Mouse (Mus musculus): ENCODE results near the gene Ttf2.
A peak's percentile ranks its signal among the peaks of the same experiment; 100 is the strongest.

Ttf2 gene

DNA sequence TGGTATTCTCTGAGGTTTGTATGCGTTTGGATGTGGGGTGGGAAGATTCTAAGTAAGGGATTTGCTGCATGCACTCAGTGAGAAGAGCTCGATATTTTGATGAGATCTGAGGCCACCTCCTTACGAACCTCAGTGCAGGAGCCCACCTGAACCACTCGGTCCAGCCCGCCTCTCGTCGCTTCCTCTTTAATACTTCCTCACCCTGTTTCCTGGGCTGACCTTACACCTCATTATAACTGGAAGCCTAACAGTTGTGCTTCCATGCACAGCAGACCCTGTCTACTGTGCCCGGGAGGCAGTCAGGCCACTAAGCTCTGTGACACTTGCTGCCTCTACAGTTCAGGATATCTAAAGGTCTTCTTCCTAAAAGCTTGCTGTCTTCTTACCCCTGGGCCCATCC lies 9.8 kb upstream of the Ttf2 start:
- DNase-seq (ENCODE audit: low spot score in 2 of 2), result no peak

DNA sequence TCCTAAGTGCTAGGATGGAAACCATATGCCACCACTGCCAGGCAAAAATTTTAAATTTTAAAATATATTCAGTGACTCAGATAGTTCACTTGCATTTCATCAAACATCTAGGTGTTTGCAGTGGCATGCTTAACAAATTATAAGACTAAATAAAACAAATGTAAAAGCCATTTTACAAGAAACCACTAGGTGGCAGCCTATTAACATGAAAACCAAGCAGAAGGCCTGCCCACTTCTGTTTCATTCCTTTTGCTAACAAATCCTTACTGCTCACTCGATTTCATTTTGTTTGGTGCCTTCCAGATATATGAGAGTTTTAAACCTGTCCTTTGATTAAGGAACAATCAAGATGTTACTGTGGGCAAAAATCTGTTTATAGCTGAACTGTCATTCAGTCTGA lies 4.4 kb upstream of the Ttf2 start:
- no peak for DNase-seq (ENCODE audit: low spot score in 2 of 2)

DNA sequence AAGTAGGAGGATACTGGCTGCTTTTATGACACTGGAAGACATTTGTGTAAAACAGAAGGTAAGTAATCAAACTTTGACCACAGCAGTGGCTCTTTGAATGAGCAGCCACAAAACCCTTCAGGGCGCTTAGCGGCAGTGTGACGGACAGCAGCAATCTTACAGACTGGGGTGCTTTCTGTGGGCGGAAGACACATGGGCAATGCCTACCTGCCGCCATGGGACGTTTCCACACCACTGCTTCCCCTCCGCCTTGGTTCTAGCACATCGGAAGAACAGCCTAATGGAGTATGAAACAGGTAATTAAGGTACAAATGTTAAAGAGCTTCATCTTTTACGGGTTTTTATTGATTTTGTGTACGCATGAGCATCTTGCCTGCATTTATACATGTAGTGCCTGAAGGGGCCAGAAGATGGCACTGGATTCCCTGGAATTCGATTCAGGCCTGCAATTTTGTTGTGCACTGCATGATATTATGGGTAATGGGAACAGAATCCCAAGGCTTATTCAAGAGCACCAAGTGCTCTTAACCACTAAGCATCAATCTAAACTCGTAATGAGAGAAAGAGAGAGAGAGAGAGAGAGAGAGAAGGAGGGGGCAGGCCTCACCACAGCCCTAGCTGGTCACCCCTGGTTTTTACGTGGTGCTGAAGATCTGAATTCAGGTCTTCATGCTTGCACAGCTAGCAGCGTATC lies 5.5 kb downstream of the Ttf2 start:
- peak; percentile 27 to 33 for DNase-seq (ENCODE audit: low spot score in 2 of 2)

DNA sequence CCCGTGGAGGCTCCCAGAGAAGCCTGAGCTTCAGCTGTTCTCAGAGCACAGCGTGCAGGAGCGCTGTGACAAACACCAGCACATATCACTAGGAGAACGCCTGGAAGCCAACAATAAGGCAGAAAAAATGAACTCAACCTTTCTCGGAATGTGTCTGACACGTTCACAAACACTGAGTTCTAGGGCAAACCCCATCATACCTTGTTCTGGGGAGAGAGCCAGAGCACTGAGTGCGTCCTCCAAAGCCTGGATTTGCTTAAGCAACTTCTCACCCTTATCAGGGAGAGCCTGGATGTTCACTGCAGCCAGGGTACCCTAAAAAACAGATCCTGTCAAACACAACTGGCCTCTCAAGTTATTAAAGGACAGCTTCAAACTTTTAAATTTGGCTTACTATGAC lies 8.0 kb downstream of the Ttf2 start:
- no peak for DNase-seq (ENCODE audit: low spot score in 2 of 2)

DNA sequence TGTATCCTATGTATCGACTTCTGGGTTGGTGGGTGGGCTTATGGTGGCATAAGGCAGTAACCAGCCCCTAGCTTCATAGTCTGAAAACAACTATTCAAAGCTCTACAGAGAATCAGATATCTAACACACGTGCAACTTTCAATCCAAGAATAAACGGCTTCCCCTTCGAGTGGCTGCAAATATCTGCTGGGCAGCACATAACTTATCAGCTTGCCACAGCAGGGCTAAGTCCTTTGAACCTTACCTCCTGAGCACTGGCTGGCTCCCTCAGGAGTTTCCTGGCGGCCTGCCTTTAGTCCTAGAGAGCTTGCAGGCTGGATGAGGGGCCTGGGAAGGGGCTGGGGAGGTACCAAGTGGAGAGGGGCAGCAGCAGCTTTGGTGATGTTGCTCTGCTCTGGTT lies 8.5 kb downstream of the Ttf2 start:
- no peak for DNase-seq (ENCODE audit: low spot score in 2 of 2)

DNA sequence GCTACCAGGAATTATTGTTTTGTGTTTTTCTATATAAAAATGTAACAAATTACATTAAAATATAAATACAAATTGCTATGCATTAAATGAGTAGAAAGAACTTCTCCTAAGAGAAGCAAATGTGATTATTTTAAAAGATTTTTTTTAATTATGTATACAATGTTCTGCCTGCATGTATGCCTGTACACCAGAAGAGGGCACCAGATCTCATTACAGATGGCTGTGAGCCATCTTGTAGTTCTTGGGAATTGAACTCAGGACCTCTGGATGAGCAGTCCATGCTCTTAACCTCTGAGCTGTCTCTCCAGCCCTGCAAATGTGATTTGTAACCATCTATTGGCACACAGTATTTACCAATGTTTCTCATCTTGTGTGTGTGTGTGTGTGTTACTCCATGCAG lies 14.8 kb downstream of the Ttf2 start:
- no peak for DNase-seq (ENCODE audit: low spot score in 2 of 2)

DNA sequence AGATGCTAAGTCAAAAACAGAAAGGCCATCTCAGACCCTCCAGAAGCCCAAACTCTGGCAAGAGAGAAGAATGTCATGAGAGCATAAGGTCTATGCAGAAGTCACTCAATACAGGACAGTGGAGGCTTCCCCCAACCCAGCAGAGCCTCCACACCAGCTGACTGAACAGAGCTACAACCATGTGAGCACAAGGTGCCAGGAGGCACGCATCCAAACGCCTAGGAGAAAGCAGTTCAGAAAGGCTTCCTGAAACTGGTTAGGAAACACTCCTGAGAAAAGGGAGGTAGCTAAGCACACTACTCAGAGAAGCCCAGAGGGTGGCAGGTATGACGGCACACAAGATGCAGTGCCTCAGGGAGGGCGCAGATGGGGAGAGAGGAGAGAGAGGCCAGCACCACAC lies 17.9 kb downstream of the Ttf2 start:
- no peak for DNase-seq (ENCODE audit: low spot score in 2 of 2)

DNA sequence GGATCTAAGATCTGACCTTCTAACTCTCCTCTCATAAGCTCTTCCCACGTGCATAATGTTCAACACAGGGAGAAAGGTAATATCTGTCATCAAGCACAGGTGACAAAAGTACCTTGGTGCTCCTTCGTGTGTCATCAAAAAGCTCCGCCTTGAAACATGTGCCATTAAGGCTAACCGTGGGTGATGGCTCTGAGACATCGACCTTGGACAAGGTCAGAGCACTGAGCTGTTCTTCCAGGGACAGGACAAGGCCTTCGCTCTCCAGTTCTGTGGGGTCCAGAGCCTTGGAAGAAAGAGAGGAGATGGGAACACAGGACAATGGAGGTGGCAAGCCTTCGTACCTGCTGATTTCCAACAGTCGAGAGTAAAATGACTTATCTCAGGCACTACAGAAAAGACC lies 22.2 kb downstream of the Ttf2 start:
- no peak for DNase-seq (ENCODE audit: low spot score in 2 of 2)

DNA sequence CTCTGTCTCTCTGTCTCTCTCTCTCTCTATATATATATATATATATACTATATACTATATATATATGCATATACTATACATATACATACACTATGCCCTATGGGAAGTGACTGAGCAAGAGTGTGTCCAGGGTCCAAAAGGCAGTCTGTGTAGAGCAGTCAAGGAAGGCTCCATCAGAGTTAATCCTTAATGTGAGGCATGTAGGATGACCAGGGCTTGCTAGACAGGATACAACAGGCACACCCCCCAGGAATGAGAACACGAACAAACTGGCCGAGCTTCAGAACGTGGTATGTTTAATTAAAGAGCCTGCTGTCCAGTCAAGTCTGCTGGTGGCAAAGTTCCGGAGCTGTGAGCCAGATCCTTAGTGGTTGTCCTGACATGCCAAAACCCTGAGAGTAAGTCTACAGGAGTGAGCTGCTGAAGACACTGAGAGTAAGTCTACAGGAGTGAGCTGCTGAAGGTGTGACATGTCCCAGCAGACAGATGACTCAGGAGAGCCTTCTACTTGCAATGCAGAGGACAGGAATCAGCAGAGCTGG lies 28.9 kb downstream of the Ttf2 start:
- peak in 1 of 2 experiments; percentile 25 for DNase-seq (ENCODE audit: low spot score in 2 of 2)

DNA sequence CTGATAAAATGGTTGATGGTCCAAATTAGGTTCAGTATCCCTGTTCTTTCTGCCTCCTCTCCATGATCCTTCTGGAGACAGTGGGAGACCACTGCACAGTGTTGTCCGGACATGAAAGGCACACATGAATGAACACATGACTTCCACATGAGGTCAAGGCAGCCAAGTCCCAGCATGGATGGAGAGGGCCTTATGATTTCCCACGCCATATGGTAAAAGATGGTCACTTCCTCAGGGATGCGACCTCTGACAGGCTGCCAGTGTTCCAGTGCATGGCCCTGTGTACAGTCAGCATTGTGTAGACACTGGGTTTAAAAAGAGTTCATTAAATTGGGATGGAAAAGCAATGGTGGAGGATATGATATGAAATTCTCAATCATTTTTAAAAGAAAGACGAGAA lies 31.3 kb downstream of the Ttf2 start:
- no peak for DNase-seq (ENCODE audit: low spot score in 2 of 2)

DNA sequence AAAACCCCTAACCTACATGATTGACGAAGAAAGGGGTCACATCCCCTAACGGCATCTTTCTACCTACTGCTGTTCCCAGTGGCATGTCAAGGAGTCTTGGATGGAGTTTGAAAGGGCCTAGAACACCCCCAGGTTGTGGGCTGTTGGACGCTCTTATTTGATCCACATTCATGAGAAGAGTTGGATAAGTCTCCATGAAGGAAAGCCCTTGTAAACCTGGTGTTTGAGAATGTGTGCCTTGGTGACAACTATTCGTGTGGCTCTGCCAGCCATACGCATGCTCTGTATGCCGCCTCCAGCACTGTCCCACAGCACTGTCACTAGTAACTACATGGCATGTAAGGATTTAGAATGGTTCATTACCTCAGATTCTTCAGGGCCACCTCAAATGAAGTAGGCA lies 33.3 kb downstream of the Ttf2 start:
- no peak for DNase-seq (ENCODE audit: low spot score in 2 of 2)

DNA sequence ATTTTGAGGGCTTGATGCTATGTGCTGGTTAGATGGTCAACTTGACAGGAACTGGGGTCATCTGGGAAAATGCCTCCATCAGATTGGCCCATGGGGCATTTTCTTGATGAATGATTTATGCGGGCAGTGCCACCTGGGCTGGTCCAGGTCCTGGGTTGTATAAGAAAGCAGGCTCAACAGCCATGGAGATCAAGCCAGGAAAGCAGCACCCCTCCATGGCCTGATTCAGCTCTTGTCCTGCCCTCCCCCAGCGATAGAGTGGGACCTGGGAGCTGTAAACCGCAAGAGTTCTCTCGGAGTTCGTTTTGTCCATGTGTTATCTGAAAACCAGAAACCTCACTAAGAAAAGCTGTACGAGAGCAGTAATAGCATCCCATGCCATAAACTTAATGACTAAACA lies 33.9 kb downstream of the Ttf2 start:
- DNase-seq (ENCODE audit: low spot score in 2 of 2), result no peak

DNA sequence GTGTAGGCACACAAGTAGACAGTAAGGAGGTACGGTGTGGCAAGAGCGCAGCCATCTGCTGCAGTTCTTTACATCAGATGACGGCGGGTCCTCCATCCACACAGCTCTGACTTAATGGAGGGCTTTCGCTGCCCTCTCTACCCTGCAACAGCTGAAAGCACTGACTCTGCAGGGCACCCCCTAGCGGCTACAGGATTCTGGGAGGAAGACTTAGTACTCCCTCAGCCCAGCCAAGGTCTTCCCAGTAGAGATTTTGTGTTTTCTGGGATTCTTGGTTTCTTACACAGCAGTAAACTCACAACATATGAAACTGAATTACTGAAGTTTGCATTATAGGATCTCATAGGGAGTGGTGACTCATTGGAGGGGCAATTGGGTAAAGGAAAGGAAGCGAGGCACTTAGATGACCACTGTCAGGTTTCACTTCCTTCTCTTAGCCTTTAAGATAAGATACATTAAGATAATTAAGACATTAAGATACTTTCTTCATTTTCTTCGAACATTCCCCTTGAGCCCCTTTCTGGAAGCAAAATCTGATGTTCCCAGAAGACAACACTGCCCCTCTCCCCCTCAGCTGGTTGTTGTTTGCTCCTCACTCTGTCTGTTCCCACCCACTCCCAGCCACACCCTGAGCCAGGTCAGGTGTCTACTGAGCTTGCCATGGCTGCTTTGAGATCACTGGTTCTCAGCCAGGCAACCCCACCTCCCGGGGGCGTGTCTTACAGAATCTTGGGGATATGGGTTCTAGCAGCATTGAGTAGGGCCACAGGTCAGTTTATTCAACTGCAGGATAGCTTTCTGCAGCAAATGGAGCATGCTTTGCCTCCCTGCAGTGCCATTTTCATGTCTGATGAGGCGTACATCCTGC lies 37.2 kb downstream of the Ttf2 start:
- no peak for DNase-seq (ENCODE audit: low spot score in 2 of 2)

DNA sequence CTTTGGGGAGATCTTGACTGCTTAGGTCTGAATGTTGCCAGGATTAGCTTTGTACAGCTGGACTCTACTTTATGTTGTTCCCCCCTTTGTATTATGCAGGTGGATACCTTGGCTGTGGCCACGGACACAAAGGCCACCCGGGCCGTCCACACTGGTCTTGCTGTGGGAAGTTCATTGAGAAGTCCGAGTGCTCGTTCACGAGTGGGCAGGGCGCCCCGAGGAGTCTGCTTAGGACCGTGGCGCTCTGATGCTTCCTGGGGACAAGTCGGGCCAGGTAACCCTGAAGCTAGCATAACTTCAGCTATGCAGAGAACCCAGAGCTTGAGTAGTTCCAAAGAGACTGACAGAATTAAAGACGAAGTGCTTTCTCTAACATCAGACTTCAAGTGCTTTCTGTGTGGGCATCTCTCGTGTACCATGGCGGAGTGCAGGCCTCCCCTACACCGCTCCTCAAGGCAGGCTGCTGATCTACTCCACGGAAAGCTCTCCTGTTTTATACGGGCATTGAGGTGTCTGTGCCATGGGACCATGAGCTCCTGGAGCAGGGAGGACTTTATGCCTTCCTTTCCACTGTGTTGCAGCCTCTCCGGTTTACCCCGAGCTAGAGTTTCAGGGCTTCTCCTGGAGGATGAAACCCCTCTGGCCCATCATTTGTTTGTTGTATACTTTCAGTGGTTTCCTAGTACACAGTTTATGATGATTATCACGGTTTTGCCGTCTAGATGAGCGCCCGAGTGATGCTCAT lies 38.0 kb downstream of the Ttf2 start:
- no peak for DNase-seq (ENCODE audit: low spot score in 2 of 2)

DNA sequence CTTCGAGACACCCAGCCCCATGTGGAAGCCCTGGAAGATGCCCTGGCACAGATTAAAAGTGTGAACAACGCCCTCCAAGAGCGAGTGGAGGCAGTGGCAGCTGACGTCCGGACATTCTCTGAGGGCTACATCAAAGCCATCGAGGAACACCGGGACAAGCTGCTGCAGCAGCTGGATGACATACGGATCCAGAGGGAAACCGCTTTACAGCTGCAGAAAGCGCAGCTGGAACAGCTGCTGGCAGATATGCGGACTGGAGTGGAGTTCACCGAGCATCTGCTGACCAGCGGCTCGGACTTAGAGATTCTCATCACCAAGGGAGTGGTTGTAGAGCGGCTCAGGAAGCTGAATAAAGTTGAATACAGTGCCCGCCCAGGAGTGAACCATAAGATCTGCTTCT lies 44.3 kb downstream of the Ttf2 start:
- no peak for DNase-seq (ENCODE audit: low spot score in 2 of 2)

DNA sequence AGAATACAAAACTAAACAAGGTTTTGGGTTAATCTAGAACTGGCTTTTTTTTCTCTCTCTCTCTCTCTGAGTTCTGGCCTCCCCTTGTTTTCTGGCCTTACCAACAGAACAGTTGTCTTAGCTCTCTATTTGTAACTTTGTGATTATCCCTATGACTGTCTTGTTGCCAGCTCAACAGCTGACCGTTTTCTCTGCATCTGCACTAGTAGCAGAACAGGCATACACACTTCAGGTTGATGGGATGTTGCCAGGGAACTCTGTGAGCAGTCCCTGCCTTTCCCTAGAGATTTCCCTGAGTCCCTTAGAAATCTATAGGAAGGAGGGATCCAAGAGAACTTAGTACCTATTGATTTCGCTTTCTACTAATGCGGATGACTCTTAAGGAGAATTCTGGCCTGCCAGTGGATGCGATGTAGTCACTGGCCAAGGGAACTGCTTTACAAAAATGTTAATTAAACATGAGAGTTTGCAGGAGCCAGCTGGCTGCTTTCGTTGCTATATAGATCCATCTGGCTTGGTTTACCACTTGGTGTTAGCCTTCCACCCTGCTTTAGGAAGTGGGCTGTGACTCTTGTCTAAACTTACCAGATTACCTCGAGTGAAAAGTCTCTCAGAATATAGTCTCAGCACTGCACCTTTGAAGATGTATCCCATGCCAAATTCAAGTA lies 45.3 kb downstream of the Ttf2 start:
- no peak for DNase-seq (ENCODE audit: low spot score in 2 of 2)

DNA sequence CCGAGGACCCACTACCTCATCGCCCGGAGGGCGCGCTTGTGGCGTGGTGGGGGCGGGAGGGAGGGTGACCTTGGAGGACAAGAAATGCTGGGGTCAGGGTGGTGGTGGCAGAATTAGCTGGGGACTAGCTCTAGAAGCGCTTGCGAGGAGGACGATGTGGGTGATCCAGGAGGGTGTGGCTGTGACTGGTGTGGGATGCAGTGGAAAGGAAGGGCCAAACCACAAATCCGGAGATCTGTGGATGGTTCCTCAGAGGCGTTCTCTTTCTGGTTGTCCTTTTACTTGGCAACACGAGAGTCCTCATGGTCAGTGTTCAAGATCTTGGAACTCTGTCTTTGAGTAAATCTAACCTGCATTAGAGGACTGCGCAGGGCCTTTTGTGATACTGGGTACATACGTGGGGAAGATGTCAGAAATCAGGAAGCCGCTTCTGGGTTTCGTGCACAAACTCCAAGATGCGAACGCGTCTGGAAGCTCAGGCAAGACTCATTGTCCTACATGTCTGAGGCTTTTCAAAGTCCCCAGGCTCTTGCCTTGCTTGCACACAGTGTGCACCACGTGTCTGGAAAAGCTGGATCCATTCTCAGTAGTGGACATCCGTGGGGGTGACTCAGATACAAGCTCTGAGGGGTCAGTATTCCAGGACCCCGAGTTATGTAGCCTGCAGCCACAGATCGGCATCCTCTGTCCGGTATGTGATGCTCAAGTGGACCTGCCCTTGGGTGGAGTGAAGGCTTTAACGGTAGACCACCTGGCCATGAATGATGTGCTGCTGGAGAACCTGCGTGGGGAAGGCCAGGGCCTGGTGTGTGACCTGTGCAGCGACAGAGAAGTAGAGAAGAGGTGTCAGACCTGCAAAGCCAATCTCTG lies 46.7 kb downstream of the Ttf2 start:
- DNase-seq (ENCODE audit: low spot score in 2 of 2), result no peak

DNA sequence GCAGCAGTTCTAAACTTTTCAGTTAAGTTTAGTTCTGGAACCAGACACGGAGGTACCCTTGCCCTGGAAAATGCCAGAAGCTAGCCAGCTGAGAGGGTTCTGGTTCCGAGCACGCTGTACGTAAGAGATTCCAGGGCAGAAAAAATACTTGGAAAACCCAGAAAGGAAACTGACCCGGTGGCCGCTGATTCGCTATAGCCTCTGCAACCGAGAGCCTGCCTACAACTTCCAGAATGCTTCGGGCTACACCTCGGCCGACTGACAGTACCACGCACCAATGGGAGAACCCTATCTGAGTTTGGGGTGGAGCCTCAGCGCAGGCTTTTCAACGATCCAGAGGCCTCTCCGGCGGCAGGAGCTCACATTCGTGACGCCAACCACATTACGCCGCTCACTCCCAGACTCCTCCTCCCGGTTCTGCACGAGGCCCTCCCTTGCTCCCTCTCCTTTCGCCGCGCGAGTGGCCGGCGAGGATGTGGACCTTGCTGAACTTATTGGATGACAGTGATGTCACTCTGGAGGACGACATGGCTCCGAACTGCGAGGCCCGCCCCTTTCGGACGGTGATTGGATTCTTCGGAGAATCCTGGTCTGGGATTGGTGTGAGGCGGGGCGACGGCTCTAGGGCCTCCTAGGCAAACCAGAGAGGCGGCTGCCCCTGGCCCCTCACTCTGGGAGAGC lies 47.5 kb downstream of the Ttf2 start, which contains the start of gene Trim45:
TSS of gene Trim45 (plus strand) at position 378 of the 681 bp plus-strand sequence.
- peak; percentile 98 for DNase-seq (ENCODE audit: low spot score in 2 of 2)

DNA sequence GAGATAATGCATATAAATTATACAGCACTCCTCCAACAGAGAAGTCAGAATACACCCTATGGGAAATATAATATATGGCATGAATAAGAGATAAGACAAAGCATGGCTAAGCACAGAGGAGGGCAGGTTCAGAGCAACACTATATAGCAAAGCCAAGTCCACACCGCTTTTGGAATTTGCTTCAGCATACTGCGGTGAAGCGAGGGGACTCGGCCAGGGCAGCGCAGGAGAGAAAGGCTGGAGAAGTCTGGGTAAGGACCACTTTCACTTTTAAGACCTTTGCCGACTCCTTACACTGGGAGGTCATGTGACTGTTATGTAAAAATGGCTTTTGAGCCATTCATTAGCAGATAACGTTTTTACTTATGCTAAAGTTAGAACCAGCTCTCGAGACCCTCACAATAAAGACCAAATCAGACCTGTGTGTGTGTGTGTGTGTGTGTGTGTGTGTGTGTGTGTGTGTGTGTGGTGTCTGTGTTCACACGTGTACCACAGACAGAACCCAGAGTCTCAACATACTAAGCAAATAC lies 48.8 kb downstream of the Ttf2 start:
- DNase-seq (ENCODE audit: low spot score in 2 of 2), result no peak

DNA sequence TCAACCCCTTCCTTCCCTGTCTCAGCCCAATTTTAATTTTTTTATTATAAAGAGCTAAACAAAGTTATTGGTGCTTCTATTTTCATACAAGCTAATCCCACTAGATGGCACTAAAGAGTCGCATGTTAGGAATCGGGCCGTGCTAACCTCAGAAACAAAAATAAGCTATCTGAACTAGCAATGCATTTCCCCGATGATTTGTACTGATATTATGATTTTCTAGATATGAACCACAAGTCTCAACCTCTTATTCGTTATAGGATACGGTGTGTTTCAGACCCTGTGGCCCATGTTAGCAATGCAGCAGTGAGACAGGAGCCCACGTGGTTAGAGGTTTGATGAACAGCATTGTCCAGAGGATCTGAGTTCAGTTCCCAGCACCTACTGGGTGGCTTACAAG lies 52.6 kb downstream of the Ttf2 start:
- no peak for DNase-seq (ENCODE audit: low spot score in 2 of 2)

All from urinary bladder, postnatal 36 days (tissue).